Mouse (Mus musculus): ENCODE data around the gene Rps3a1.
A peak's percentile ranks its signal among the peaks of the same experiment; 100 is the strongest.

Gene Rps3a1

DNA sequence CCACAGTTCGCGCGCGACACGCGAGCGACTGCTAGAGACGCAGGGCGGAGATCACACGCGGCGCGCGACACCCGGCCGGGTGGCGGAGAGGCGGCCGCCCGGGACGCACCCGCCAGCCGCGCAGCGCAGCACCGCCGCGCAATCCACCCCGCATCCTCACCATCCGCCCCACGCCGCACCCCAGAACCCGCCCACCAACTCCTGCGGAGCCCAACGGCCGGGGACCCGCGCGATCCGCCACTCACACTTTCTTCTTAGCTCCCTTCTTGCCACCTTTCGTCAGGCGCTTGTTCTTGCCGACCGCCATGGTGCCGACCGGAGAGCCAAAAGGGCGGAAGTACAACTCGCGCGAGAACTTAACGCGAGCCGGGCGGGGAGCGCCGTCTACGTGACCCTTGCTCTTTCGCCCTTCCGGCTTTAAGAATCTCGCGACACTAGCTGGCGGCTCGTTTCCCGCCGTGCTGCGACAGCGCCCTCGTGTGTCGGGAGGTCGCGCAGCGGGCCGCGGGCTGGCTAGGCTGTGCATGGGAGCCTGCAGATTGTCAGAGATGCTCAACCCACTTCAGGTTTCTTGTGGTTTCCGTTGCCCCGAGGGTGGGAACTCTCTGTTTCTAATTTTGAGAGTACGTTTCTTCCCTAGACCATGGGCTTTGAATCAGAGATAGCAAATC, at the start of gene Rps3a1:
TSS of gene Rps3a1 (minus strand) at position 440 of the 671 bp plus-strand sequence.
- DNase-seq (ENCODE audit: low spot score): peak; percentile 100

DNA sequence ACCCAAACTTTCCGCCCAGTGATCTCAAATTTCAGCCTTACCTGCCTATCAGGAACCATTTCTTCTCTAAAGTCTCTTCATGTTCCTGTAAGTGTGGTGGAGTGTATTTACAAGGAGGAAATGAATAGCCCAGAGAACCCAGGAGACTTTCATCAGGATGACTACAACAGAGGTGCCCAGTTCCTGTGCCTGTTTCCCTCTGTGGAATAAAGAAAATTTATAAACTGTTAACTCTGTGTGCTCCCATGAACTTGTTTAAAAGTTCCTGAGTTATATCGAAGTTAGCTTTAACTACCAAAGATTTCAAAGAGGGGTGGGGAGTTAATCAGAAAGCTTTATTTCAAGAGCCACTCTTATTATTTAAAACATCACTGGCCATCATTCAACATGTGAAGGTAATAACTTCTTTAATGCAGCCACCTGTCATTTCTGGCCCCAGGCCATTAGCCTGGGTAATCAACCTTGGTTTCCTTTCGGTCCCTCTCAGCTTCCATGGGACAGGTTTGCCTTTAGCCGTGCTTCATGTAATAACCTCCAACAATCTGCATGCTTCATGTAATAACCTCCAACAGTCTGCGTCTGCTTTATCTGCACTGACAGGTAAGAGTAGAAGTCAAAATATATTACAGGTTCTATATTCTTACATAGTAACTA, 45.4 kb upstream of the Rps3a1 start:
- no peak for DNase-seq (ENCODE audit: low spot score)

DNA sequence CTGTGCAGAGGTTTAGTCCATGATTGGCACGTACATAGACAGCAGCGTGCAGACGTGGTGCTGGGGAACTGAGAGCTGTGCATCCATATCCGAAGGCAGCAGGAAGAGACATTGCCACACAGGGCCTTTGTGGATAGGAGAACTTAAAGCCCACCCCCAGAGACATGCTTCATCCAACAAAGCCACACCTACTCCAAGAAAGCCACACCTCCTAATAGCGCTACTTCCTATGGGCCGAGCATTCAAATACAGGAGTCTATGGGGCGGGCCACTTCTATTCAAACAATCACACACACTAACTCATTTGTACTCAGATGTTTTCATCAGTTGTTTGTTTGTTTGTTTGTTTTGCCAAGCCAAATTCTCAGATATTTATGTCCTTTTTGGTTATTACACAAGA, 42.0 kb upstream of the Rps3a1 start:
- DNase-seq (ENCODE audit: low spot score): no peak

DNA sequence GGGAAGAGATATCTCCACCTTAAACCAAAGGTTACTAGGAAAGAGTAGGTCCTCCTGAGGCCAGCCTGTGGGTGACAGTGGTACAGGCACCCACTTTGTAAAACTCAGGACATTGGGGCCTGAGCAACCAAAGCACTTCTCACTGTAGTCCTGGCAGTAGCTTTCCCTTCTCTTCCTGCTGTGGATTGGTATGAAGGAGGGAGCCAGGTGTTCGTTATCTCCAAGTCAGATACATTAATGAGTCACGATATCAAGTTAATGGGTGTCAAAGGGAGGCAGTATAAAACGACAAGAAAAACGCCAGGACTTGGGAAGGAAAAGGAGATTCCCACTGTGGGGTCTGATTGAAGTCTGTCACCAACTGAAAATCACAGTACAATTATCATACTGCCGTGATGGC, 38.6 kb upstream of the Rps3a1 start:
- no peak for DNase-seq (ENCODE audit: low spot score)

DNA sequence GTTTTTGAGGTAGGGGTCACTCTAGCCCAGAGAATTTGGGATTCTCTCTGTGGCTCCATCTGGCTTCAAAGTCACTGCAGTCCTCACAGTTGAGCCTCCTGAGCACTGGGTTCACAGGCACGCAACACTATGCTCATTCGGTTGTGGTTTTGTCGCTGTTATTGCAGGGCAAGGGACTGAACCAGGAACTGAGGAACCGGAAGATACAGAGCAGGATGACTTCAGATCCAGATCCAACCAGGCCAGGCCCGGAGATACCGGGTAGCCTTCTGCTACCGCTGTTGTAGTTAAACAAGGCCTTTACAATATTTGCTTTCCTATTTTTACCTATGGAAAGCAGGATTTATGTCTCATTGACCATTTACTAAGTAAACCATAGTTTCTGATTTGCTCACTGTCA, 37.2 kb upstream of the Rps3a1 start:
- DNase-seq (ENCODE audit: low spot score): no peak

DNA sequence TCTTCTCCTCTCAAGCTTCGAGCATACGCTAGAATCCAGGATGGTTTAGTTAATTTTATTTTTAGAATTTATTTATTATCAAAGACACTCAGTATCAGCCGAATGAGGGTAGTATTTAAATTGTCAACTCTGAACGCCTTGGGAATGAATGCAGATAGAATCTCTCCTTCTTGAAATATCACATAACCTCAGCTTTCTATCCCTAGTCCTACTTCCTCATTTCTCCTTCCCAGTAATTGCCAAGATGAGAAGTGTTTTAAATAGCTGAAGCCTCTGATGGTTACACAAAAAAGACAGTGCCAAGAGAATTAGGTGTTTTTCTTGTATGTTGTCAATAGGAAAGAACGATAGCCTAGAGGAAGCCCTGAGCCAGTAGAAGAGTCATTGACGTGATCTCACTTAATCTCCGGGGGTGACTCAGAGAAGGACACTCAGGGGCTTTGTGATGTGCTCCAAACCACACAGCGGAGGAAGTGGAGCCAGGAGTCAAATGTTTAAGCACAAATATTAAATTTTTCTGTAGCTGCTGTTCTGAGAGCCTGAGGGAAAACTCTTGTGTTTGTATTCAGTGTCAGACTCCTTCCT, 26.4 kb upstream of the Rps3a1 start:
- DNase-seq (ENCODE audit: low spot score): no peak

DNA sequence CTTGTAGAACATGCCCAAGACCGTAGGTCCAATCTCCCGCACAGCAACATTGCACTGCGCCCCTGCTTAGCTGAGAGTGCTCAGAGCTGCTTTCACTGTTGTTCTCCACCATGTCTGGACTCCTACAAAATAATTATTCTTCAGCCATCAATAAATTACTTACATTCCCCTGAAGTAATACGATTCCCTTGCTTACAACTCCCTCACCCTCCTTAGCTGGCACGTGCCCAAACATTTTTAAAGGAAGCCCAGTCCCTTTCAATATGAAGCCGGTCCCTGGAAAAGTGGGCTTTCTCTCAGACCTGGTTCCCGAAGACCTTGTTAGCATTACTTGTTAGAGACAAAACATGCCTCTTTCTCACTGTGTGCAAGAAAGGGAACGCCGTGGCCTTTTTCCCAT, 7.0 kb upstream of the Rps3a1 start:
- no peak for DNase-seq (ENCODE audit: low spot score)

DNA sequence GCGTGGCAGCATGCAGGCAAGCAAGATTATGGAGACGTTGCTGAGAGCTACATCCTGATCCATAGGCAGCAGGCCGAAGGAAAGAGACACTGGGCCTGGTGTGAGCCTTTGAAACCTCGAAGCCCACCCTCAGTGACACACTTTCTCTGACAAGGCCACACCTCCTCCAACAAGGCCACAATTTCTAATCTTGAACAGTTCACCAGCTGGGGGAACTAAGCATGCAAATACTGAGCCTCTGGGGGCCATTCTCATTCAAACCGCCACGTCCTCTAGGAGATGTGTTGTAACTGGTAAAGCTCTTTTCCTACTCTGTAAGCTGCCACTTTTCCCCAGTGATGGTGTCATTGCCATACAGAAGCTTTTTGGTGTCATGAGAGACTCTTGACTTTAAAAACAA, 6.6 kb upstream of the Rps3a1 start:
- no peak for DNase-seq (ENCODE audit: low spot score)

DNA sequence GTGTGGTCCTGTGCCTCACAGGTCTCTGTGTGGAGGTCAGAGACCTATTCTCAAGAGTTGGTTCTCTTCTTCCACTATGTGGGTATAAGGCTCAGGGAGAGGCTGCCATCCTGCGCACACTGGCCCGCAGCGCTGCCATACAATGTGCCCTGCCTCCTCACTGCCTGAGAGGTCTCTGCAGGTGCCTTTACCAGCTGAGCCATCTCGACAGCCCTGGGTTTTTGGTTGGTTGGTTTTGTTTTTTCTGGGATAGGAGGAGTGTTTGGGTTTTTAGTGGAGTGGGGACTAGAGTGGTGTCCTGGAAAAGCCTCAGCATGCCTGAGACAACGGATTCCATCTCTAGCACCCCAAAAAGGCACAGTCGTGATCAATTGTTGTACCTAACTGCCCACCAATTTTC, 841 bp upstream of the Rps3a1 start:
- DNase-seq (ENCODE audit: low spot score): no peak

DNA sequence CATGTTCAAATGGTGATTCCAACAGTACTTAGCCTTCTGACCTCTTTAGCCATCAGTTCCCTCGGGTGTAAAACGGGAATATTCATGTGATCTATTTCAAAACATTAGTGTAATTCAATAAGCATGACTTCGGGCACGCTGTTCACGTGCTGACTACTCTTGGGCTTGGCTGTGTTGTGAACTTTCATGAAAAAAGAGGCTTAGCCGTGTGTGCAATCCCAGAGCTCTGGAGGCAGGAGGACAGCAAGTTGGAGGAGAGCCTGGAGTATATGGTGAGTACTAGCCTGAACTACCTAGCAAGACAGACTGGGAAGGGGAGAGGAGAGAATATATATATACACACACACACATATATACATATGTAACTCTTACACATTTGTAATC, 424 bp upstream of the Rps3a1 start:
- no peak for DNase-seq (ENCODE audit: low spot score)

DNA sequence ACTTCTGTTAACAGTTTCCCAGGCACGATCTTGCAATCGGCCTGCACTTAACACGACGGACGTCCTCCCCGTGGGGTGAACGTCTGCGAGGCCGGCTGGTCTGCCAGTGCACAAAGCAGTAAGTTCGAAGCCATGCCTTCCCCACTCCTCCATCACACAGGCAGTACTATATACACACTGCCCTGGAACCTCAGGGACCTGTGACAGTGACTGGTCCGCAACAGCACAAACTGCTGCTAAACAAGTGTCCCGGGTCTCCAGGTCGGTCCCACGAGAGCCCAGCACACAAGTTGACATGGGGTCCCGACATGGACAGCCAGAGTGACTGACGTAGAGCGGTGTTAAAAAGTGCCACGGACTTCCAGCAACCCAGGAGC, 628 bp downstream of the Rps3a1 start:
- no peak for DNase-seq (ENCODE audit: low spot score)

DNA sequence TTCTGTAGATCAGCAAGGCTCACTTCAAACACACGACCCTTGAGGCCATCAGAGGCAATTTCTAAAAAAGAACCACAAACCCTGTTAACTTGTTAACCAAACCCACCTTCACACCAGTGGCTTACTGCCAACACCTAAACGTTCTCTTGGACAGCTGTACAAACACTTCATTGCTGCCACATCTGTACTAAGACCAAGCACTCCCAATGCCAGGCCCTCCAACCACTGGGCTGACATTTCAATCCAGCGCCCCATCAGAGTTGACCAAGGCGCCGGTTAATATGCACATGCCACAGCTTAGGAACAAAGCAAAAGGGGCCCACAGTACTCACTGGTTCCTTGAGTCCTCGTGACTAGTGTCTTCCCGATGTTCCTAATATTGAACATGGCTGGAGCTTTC, 1.1 kb downstream of the Rps3a1 start:
- DNase-seq (ENCODE audit: low spot score): no peak

DNA sequence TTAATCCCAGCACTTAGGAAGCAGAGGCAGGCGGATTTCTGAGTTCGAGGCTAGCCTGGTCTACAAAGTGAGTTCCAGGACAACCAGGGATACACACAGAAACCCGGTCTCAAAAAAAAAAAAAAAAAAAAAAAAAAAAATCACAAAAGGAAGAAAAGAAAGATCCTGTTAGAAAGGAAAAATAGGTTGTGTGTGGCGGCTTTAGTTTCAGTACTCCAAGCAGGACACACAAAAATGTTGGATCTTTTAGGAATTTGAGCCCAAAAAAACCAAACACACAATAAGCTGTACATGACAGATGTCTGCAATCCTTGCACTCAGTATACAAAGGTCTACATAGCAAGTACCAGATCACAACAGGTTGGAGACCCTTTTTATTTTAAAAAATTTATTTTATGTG, 2.8 kb downstream of the Rps3a1 start:
- DNase-seq (ENCODE audit: low spot score): no peak

DNA sequence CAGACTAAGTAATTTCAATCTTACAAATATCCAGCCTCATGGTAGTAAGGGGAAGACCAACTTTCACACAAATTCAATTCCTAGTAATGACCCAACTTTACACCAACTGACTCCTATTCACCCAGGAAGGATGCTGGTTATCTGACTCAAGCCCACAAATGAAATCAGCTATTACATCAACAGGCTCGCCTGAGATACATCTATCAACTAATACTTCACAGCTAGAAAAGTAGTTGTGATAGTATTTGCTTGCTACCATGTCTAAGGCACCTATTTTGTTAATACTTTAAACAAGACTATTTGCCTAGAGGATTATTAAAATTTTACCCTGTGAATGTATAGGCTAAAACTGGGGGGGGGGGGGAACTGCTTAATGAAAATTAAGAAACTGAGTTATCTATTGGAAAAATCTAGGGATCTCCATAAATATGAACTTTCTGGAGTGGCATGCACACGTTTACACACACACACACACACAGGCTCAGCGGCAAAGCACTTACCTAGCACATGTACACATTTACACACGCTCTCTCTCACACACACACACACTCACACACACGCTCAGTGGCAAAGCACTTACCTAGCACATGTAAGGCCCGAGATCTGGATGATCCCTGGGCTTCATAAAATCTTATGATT, 5.4 kb downstream of the Rps3a1 start:
- no peak for DNase-seq (ENCODE audit: low spot score)

DNA sequence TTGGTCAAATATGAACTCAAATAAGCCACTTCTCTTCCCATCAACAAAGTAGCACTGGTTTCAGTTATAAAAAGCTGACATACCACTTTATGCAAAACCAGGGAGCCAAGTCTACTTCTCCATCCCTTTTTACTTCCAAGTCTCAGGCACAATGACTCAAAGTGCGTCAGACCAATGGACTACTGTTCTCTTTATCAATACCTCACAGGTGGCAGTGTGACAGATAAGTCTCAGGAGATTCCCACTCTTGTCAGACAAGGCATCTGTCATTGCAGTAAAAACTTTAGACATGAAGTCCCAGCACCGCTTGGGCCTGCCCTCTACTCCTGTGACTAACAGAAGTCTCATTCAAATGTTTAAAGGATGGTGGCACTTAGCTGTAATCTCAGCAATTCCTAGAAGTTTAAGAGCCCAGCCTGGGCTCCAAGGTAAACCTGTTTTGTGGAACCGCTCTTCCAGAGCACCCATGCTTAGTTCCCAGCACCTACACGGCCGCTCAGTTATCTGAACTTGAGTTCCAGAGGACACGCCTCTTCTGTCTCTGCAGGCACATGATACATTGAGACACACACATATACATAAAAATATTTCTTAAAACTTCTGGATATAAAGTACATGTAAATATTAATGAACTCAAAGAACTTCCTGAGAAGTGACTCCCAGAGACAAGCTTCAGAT, 6.5 kb downstream of the Rps3a1 start:
- no peak for DNase-seq (ENCODE audit: low spot score)

DNA sequence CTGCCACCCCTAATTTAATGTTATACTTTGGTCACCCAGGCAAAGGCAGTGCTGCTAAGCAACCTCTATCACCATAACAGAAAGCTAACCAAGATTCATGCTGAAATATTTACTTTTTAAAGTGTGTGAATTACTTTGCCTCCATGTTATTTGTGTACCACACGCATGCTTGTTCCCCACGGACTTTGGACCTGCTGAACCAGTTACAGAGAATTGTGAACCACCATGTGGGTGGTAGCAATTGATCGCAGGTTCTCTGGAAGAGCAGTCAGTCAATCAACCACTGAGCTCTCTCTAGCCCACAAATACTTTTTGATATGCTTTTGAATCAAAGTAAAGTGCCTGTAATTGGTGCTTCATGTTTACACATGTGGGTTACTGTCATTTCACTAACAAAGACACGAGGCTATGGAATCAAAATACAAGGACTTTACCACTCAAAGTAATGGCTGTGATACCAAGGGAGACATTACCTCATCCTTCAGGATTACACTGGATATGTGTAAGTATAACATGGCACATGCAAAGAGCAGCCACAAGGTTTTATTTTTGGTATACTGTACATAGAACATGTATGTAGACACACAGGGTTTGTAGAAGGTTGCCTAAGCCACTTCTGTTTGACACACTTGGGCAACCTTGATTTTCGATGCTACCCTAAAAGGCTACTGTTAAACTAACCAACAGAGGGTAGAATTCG, 7.4 kb downstream of the Rps3a1 start:
- DNase-seq (ENCODE audit: low spot score): no peak

DNA sequence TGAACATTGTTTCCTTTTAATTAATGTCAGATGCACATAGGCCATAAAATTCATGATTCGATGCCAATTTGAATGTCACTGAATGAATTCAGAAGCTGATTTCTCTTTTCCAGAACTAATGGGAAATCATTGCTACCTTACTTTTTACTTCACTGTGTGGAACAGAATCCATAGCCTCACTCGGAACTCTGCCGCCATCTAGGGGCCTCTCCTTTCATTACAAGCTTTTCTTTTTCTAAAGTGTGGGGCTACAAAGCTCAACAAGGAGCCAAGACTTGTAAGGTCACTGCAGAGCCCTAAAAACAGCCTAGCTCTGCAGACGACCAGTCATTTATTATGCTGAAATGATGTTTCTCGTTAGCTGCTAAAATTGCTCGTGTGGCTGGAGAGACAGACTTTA, 12.7 kb downstream of the Rps3a1 start:
- DNase-seq (ENCODE audit: low spot score): peak; percentile 66

DNA sequence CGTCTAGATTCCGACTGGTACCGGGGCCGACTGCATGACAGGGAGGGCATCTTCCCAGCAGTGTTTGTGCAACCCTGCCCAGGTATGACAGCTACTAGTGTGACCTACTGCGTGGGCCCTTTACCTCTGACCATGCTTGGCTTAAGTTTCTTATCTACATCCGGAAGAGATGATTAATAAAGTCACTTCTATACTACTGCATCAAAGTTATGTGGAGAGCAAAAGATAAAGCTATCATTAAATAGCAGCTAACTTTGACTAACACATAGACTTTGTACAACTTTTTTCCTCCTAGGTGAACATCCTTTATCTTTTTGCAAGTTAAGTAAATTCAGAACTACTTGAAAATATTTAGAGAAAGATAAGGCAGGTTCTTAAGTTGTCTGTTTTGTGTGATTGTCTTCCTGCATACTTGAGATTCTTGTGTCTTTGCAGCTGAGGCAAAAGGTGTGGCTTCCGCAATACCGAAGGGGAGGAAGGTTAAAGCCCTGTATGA, 19.2 kb downstream of the Rps3a1 start:
- no peak for DNase-seq (ENCODE audit: low spot score)

DNA sequence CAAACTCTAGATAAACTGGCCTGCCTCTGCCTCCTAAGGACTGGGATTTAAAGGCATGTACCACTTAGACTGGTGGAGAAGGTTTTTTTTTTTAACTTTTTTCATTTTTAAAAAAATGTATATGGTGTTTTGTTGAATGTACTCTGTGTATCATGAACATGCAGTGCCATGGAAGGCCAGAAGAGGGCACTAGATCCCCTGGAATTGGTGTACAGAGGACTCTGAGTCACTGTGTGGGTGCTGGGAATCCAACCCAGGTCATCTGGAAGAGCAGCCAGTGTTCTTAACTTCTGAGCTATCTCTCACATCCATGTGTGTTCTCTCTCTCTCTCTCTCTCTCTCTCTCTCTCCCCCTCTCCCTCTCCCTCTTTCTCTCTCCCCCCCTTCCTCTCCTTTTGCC, 20.3 kb downstream of the Rps3a1 start:
- no peak for DNase-seq (ENCODE audit: low spot score)

DNA sequence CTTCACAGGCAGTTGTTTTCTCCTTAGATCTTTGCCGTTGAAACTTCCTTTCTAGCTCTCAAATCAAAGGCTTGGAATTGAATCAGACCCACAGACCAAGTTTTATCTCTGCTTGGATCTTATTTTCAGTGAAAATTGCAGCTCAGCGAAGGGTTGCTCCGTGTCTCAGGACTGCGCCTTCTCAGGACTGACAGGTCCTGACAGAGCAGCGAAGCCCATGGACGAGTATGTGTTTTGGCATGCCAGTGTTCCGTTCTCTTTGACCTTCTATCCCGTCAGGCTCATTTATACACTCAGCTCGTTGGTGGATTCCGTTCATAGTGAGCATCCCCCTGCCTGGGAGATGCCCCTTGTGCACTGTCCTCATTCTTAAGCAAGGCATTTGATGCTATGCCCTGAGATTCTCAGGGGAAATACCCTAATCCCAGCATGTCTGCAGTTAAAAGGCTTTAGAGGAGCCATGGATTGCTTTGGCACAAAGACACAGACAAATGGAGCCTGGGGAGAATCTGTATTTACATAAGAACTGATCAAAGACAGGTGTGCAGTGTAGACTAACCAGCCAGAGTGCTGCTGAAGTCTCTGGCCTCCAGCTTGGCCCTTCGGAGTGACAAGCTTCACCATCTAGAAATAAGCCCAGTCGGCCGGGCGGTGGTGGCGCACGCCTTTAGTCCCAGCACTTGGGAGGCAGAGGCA, 23.1 kb downstream of the Rps3a1 start:
- no peak for DNase-seq (ENCODE audit: low spot score)

DNA sequence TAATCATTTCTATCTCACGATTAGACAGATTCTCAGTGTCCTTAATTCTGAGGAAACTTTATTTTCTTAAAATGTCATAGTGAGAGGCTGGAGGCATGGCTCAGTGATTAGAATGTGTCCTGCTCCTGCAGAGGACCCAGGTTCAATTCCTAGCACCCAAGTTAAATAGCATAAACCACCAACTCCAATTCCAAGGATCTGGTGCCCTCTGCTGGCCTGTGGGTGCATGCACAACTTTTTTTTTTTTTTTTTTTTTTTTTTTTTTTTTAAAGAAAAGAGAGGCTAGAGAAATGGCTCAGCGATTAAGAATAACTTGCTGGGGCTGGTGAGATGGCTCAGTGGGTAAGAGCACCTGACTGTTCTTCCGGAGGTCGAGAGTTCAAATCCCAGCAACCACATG, 25.6 kb downstream of the Rps3a1 start:
- DNase-seq (ENCODE audit: low spot score): no peak
